Mouse (Mus musculus) hindbrain, embryonic 15.5 days (tissue): ENCODE measurements around the gene Glod4. TPM values are rescaled to one million over a fixed set of nuclear protein-coding genes. Genes with fewer than 3 reads are reported as not detected.

Experiments
- ATAC-seq: fragments of 200-750 bp; cut with Nextera tagmentation; 2 replicates; pipeline ENCODE4 v1.8.0; 2017; ENCODE audit warnings: low read depth, moderate number of reproducible peaks, moderate TSS enrichment; ENCODE audit not compliant: low FRiP score
- H3K27ac ChIP-seq: fragments of 300-500 bp; sonication (generic); replicated peaks from 2 replicates; pipeline ENCODE4 v1.5.1; 2015; ENCODE audit warnings: mild to moderate bottlenecking, inconsistent platforms
- H3K27me3 ChIP-seq: fragments of 300-500 bp; sonication (generic); 2 replicates; pipeline ENCODE4 v1.6.1; 2015; ENCODE audit warnings: control low read depth, inconsistent platforms
- H3K36me3 ChIP-seq: fragments of 300-500 bp; sonication (generic); 2 replicates; pipeline ENCODE4 v1.6.1; 2015; ENCODE audit warnings: control low read depth, inconsistent platforms
- H3K4me1 ChIP-seq: fragments of 300-500 bp; sonication (generic); replicated peaks from 2 replicates; pipeline ENCODE4 v1.6.1; 2015; ENCODE audit warnings: control low read depth, inconsistent platforms
- H3K4me2 ChIP-seq: fragments of 300-500 bp; sonication (generic); 2 replicates; pipeline ENCODE4 v1.6.1; 2015; ENCODE audit warnings: moderate library complexity, mild to moderate bottlenecking, inconsistent platforms
- H3K4me3 ChIP-seq: fragments of 300-500 bp; sonication (generic); 2 replicates; pipeline ENCODE4 v1.5.1; 2015; ENCODE audit warnings: mild to moderate bottlenecking, inconsistent platforms
- H3K9ac ChIP-seq: fragments of 300-500 bp; sonication (generic); 2 replicates; pipeline ENCODE4 v1.6.1; 2015; ENCODE audit warnings: inconsistent platforms
- H3K9me3 ChIP-seq: fragments of 300-500 bp; sonication (generic); 2 replicates; pipeline ENCODE4 v1.6.1; 2016; ENCODE audit warnings: control low read depth, inconsistent platforms
- WGBS: fragments of 180-500 bp; shearing (Covaris S2); methylation state at CpG from one replicate; pipeline ENCODE4 v1.1.7; 2015; 5-methylcytosine and 5-hydroxymethylcytosine counted together
- polyA plus RNA-seq: library from polyadenylated mRNA; unstranded; fragments of >200 nt; fragmentation: Nextera tagmentation; extraction: Ambion mirVana; gene quantifications from 2 replicates; pipeline ENCODE4 v1.2.1, GENCODE M21; 2015

Gene Glod4
- polyA plus RNA-seq, 1 experiment from 2014 or later, result 120 TPM

- Histone ChIP-seq H3K27me3 (no peaks in the 10 kb centered on the region), H3K9ac (no peak overlapping the region), H3K36me3 (peaks cover 8% of the 10 kb centered on the region; the same call in 1 of the 2 replicates), H3K27ac (peak overlapping the region; percentile 28; the same call in 1 of the 2 replicates), H3K4me2 (no peak overlapping the region), H3K9me3 (no peaks in the 10 kb centered on the region), H3K4me1 (peaks cover 20% of the 10 kb centered on the region), H3K4me3 (no peak overlapping the region)
- no peak for ATAC-seq
- 62% methylated on average over 4 of the region's 4 CpGs for WGBS
These were observed 12.0 kb upstream of the Glod4 start for GRCm38 (mm10) chr11:76255431-76256001.

- 65% methylated on average over 4 of the region's 4 CpGs for WGBS
- H3K4me2 ChIP-seq, result no peak overlapping the region
- no peak overlapping the region for H3K27ac ChIP-seq
- H3K27me3 ChIP-seq, result no peaks in the 10 kb centered on the region
- ATAC-seq, result no peak
- no peak overlapping the region for H3K9ac ChIP-seq
- H3K9me3 ChIP-seq, result no peaks in the 10 kb centered on the region
- H3K4me1 ChIP-seq, result peaks cover 14% of the 10 kb centered on the region; the same call in 1 of the 2 replicates
- no peak overlapping the region for H3K4me3 ChIP-seq
- peaks cover 22% of the 10 kb centered on the region; the same call in 1 of the 2 replicates for H3K36me3 ChIP-seq
These were observed 10.4 kb upstream of the Glod4 start for GRCm38 (mm10) chr11:76253918-76254264.

- H3K4me2 ChIP-seq, result no peak overlapping the region
- peak; percentile 89 for ATAC-seq
- no peaks in the 10 kb centered on the region for H3K27me3 ChIP-seq
- no peaks in the 10 kb centered on the region for H3K9me3 ChIP-seq
- peaks cover 22% of the 10 kb centered on the region; the same call in 1 of the 2 replicates for H3K36me3 ChIP-seq
- 44% methylated on average over 5 of the region's 5 CpGs for WGBS
- H3K9ac ChIP-seq, result no peak overlapping the region
- peaks cover 14% of the 10 kb centered on the region; the same call in 1 of the 2 replicates for H3K4me1 ChIP-seq
- H3K27ac ChIP-seq, result no peak overlapping the region
- H3K4me3 ChIP-seq, result no peak overlapping the region
These were observed 9.8 kb upstream of the Glod4 start for GRCm38 (mm10) chr11:76253145-76253917.

GRCm38 (mm10) chr11:76252036-76252435, 8.5 kb upstream of the Glod4 start:
- H3K9ac ChIP-seq, result no peak overlapping the region
- H3K9me3 ChIP-seq, result no peaks in the 10 kb centered on the region
- H3K4me1 ChIP-seq, result peaks cover 14% of the 10 kb centered on the region; the same call in 1 of the 2 replicates
- H3K4me2 ChIP-seq, result no peak overlapping the region
- no peaks in the 10 kb centered on the region for H3K27me3 ChIP-seq
- WGBS, result 62% methylated on average over 3 of the region's 3 CpGs
- H3K4me3 ChIP-seq, result no peak overlapping the region
- H3K27ac ChIP-seq, result no peak overlapping the region
- H3K36me3 ChIP-seq, result peaks cover 27% of the 10 kb centered on the region; the same call in 1 of the 2 replicates
- no peak for ATAC-seq

GRCm38 (mm10) chr11:76247239-76247638, 3.7 kb upstream of the Glod4 start:
- Histone ChIP-seq H3K27me3 (no peaks in the 10 kb centered on the region), H3K9ac (no peak overlapping the region), H3K4me3 (no peak overlapping the region), H3K4me2 (no peak overlapping the region), H3K9me3 (no peaks in the 10 kb centered on the region), H3K36me3 (peaks cover 27% of the 10 kb centered on the region; the same call in 1 of the 2 replicates), H3K27ac (no peak overlapping the region), H3K4me1 (peaks cover 29% of the 10 kb centered on the region)
- no peak for ATAC-seq
- WGBS, result 52% methylated on average over 2 of the region's 2 CpGs

GRCm38 (mm10) chr11:76246439-76246838, 2.9 kb upstream of the Glod4 start:
- Histone ChIP-seq H3K27ac (no peak overlapping the region), H3K4me3 (no peak overlapping the region), H3K36me3 (peaks cover 27% of the 10 kb centered on the region; the same call in 1 of the 2 replicates), H3K4me1 (peaks cover 34% of the 10 kb centered on the region), H3K9me3 (no peaks in the 10 kb centered on the region), H3K27me3 (no peaks in the 10 kb centered on the region), H3K9ac (no peak overlapping the region), H3K4me2 (no peak overlapping the region)
- no peak for ATAC-seq

- peaks cover 15% of the 10 kb centered on the region for H3K36me3 ChIP-seq
- H3K9me3 ChIP-seq, result no peaks in the 10 kb centered on the region
- 4% methylated on average over 34 of the region's 34 CpGs for WGBS
- H3K27me3 ChIP-seq, result no peaks in the 10 kb centered on the region
- H3K27ac ChIP-seq, result peak overlapping the region; percentile 88
- H3K4me3 ChIP-seq, result peak overlapping the region; percentile 93
- peak overlapping the region; percentile 88 for H3K9ac ChIP-seq
- H3K4me1 ChIP-seq, result peaks cover 34% of the 10 kb centered on the region
- no peak; the same call in 1 of the 2 replicates for ATAC-seq
- H3K4me2 ChIP-seq, result peak overlapping the region; percentile 82
These were observed 454 bp upstream of the Glod4 start for GRCm38 (mm10) chr11:76243811-76244546.

GRCm38 (mm10) chr11:76239750-76240149, 3.8 kb downstream of the Glod4 start:
- H3K4me1 ChIP-seq, result peaks cover 21% of the 10 kb centered on the region
- no peaks in the 10 kb centered on the region for H3K9me3 ChIP-seq
- H3K4me2 ChIP-seq, result no peak overlapping the region
- peaks cover 31% of the 10 kb centered on the region for H3K36me3 ChIP-seq
- H3K9ac ChIP-seq, result no peak overlapping the region
- no peaks in the 10 kb centered on the region for H3K27me3 ChIP-seq
- WGBS, result 92% methylated on average over 2 of the region's 2 CpGs
- no peak overlapping the region for H3K27ac ChIP-seq
- ATAC-seq, result no peak
- no peak overlapping the region for H3K4me3 ChIP-seq

GRCm38 (mm10) chr11:76236136-76236535, 7.4 kb downstream of the Glod4 start:
- Histone ChIP-seq H3K27me3 (no peaks in the 10 kb centered on the region), H3K9me3 (no peaks in the 10 kb centered on the region), H3K4me2 (no peak overlapping the region), H3K27ac (no peak overlapping the region), H3K4me3 (no peak overlapping the region), H3K9ac (no peak overlapping the region), H3K4me1 (no peaks in the 10 kb centered on the region), H3K36me3 (peaks cover 60% of the 10 kb centered on the region)
- ATAC-seq, result no peak
- 97% methylated on average over 3 of the region's 3 CpGs for WGBS

- no peaks in the 10 kb centered on the region for H3K9me3 ChIP-seq
- H3K36me3 ChIP-seq, result peaks cover 37% of the 10 kb centered on the region
- H3K4me2 ChIP-seq, result no peak overlapping the region
- no peak for ATAC-seq
- no peak overlapping the region for H3K4me3 ChIP-seq
- no peaks in the 10 kb centered on the region for H3K4me1 ChIP-seq
- H3K9ac ChIP-seq, result no peak overlapping the region
- no peaks in the 10 kb centered on the region for H3K27me3 ChIP-seq
- no peak overlapping the region for H3K27ac ChIP-seq
These were observed 18.5 kb downstream of the Glod4 start for GRCm38 (mm10) chr11:76225051-76225450.

- Histone ChIP-seq H3K9ac (no peak overlapping the region), H3K27ac (no peak overlapping the region), H3K4me3 (no peak overlapping the region), H3K27me3 (no peaks in the 10 kb centered on the region), H3K36me3 (peaks cover 37% of the 10 kb centered on the region), H3K4me2 (no peak overlapping the region), H3K4me1 (no peaks in the 10 kb centered on the region), H3K9me3 (no peaks in the 10 kb centered on the region)
- WGBS, result 95% methylated on average over 5 of the region's 5 CpGs
- ATAC-seq, result no peak
These were observed 18.9 kb downstream of the Glod4 start for GRCm38 (mm10) chr11:76224631-76225030.

- peak within 1 kb of the TSS; percentile 83 for H3K4me2 ChIP-seq
- peak; percentile 98 for ATAC-seq
- H3K27me3 ChIP-seq, result no peaks in the 10 kb centered on the region
- H3K36me3 ChIP-seq, result peaks cover 27% of the 10 kb centered on the region
- H3K27ac ChIP-seq, result peak within 1 kb of the TSS; percentile 92
- peaks cover 11% of the 10 kb centered on the region for H3K4me1 ChIP-seq
- no peaks in the 10 kb centered on the region for H3K9me3 ChIP-seq
- peak within 1 kb of the TSS; percentile 94 for H3K9ac ChIP-seq
- WGBS, result under 1% methylated on average over 33 of the region's 35 CpGs
- peak within 1 kb of the TSS; percentile 88 for H3K4me3 ChIP-seq
These were observed 26.1 kb downstream of the Glod4 start, which contains the start of the genes Dbil5 and Gemin4 for GRCm38 (mm10) chr11:76217390-76217800. Gene Dbil5, plus strand, starts transcription at chr11:76217608. Gene Gemin4, minus strand, starts transcription at chr11:76217664.
